In the genomic region with DNA sequence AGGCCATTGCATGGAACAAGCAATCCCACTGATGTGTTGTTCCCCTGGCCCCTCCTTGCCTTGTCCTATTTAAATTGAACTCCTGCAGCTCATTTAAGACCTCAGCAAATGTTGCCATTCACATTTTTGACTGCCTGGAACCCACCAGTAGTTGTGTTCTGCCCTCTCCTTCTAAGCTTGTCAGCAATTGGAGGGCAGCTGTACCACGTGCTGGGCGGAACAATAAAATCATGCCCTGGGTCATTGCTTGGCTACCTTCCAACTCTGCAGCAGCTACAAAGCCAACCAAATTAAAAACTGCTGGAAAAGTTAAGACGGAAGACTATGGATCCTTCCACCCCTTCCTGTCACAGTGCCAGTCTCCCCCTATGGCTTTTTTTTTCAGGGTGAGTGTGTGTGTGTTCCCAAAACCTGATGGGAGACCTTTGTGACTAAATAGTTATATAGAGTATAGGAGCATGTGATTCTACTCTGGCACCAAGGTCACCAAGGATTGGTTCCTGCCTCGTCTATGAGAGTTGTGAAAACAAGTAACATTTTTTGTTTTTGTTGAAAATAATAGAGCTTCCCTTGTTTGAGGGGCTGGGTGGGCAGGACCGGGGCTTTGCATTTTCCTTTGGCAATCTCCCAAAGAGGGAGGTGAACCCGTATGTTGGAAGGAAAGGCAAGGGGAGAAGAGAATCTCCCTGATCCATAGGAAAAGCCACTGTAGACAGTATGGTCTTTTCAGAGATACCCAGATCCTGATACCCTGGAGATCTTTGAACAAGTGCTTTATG, we compare ENCODE assay signal across 11 mouse cellular contexts.
DNase-seq lines count a peak whose midpoint lies in the region; ATAC-seq lines count a peak whose summit lies in the region.
"Had no signal": no experiment of that assay in that cellular context is flagged by ENCODE, and none has a peak within 500 bp of the region (broad histone marks: within the 10 kb centered on the region; RNA-seq: fewer than 3 reads in every experiment).

No protein-coding gene starts in this region.

- intact Hi-C loops in heart, postnatal 10 days (cut with DNase I), result no loop called here

- WGBS in forebrain, embryonic 13.5 days, result 30% methylated on average over 6 of the region's 6 CpGs
- 45% methylated on average over 6 of the region's 6 CpGs for WGBS in forebrain, embryonic 12.5 days
- 35% methylated on average over 6 of the region's 6 CpGs for WGBS in limb, embryonic 12.5 days
- WGBS in liver, embryonic 11.5 days, result 72% methylated on average over 6 of the region's 6 CpGs

- H3K27ac ChIP-seq in forebrain, embryonic 13.5 days, result no peak overlapping the region
- no peak overlapping the region for H3K27ac ChIP-seq in forebrain, embryonic 12.5 days
- H3K27ac ChIP-seq in limb, embryonic 12.5 days, result peak overlapping the region; percentile 83
- H3K27ac ChIP-seq in liver, embryonic 11.5 days (ENCODE audit: low read depth, low read length), result no peak overlapping the region

- 0 out of 2 replicates have a peak, but pooled peaks have one; percentile 45 for ATAC-seq in forebrain, embryonic 13.5 days
- no peak for ATAC-seq in forebrain, embryonic 12.5 days (ENCODE audit: low FRiP score)
- ATAC-seq in limb, embryonic 12.5 days (ENCODE audit: insufficient number of reproducible peaks, insufficient read depth, low FRiP score, low TSS enrichment, low read depth), result peak; percentile 83; the same call in 1 of the 2 replicates
- no peak for ATAC-seq in liver, embryonic 11.5 days (replicated peaks; ENCODE audit: low FRiP score)
- no peak for ATAC-seq in erythroid progenitor cell, adult 5-6 weeks (replicated peaks; ENCODE audit: low FRiP score, poor library complexity, severe bottlenecking)
- ATAC-seq: forebrain, embryonic 16.5 days had no signal

- no peaks in the 10 kb centered on the region for H3K9me3 ChIP-seq in forebrain, embryonic 13.5 days (replicated peaks)
- no peaks in the 10 kb centered on the region for H3K9me3 ChIP-seq in forebrain, embryonic 12.5 days
- no peaks in the 10 kb centered on the region for H3K9me3 ChIP-seq in limb, embryonic 12.5 days
- H3K9me3 ChIP-seq in liver, embryonic 11.5 days (ENCODE audit: control insufficient read depth, low read length), result no peaks in the 10 kb centered on the region

- H3K4me2 ChIP-seq in forebrain, embryonic 13.5 days, result no peak overlapping the region
- H3K4me2 ChIP-seq in forebrain, embryonic 12.5 days, result no peak overlapping the region
- no peak overlapping the region for H3K4me2 ChIP-seq in limb, embryonic 12.5 days
- no peak overlapping the region for H3K4me2 ChIP-seq in liver, embryonic 11.5 days

- no peak overlapping the region for H3K9ac ChIP-seq in forebrain, embryonic 13.5 days
- no peak overlapping the region for H3K9ac ChIP-seq in forebrain, embryonic 12.5 days
- no peak overlapping the region for H3K9ac ChIP-seq in limb, embryonic 12.5 days (replicated peaks)
- no peak overlapping the region for H3K9ac ChIP-seq in liver, embryonic 11.5 days (ENCODE audit: low read depth, low read length)

- peak; percentile 20 for DNase-seq in Muller cell, postnatal 12 days (ENCODE audit: inconsistent ontology term)
- peak; percentile 42 to 52 for DNase-seq in heart, postnatal 10 days
- DNase-seq in liver, embryonic 11.5 days (ENCODE audit: low spot score), result no peak
- DNase-seq in natural killer cell, adult 2 months (ENCODE audit: low spot score in 2 of 2), result no peak
- DNase-seq: liver had no signal

- peaks cover 7% of the 10 kb centered on the region; the same call in 1 of the 2 replicates for H3K27me3 ChIP-seq in forebrain, embryonic 13.5 days
- H3K27me3 ChIP-seq in forebrain, embryonic 12.5 days, result peaks cover 4% of the 10 kb centered on the region; the same call in 1 of the 2 replicates
- H3K27me3 ChIP-seq in limb, embryonic 12.5 days, result no peaks in the 10 kb centered on the region
- no peaks in the 10 kb centered on the region for H3K27me3 ChIP-seq in liver, embryonic 11.5 days (replicated peaks; ENCODE audit: control insufficient read depth, insufficient read depth, low read length)
- H3K27me3 ChIP-seq: CH12.LX had no signal

- H3K36me3 ChIP-seq in forebrain, embryonic 13.5 days (ENCODE audit: poor library complexity, severe bottlenecking), result no peaks in the 10 kb centered on the region
- no peaks in the 10 kb centered on the region for H3K36me3 ChIP-seq in forebrain, embryonic 12.5 days (replicated peaks)
- H3K36me3 ChIP-seq in limb, embryonic 12.5 days, result 0 out of 2 replicates have a peak, but pooled peaks cover 4% of the 10 kb centered on the region
- H3K36me3 ChIP-seq in liver, embryonic 11.5 days (ENCODE audit: control insufficient read depth, insufficient read depth, low read length), result no peaks in the 10 kb centered on the region

- H3K4me1 ChIP-seq in forebrain, embryonic 13.5 days, result peaks cover 19% of the 10 kb centered on the region
- peaks cover 5% of the 10 kb centered on the region for H3K4me1 ChIP-seq in forebrain, embryonic 12.5 days
- H3K4me1 ChIP-seq in limb, embryonic 12.5 days (replicated peaks), result peaks cover 27% of the 10 kb centered on the region
- H3K4me1 ChIP-seq in liver, embryonic 11.5 days (replicated peaks; ENCODE audit: control insufficient read depth, insufficient read depth, low read length), result no peaks in the 10 kb centered on the region

- H3K4me3 ChIP-seq in forebrain, embryonic 13.5 days, result no peak overlapping the region
- no peak overlapping the region for H3K4me3 ChIP-seq in forebrain, embryonic 12.5 days (replicated peaks)
- no peak overlapping the region for H3K4me3 ChIP-seq in limb, embryonic 12.5 days (replicated peaks)
- no peak overlapping the region for H3K4me3 ChIP-seq in liver, embryonic 11.5 days (ENCODE audit: low read depth, low read length)

Comparison
In these comparisons a context has a peak if more than half of its experiments do, and no peak if none do; other contexts are left out.
1. ATAC-seq: peak in forebrain, embryonic 13.5 days (single experiment) and limb, embryonic 12.5 days (single experiment); none in forebrain, embryonic 12.5 days (single experiment), liver, embryonic 11.5 days (single experiment) and erythroid progenitor cell, adult 5-6 weeks (single experiment).
2. DNase-seq: peak in Muller cell, postnatal 12 days (single experiment) and heart, postnatal 10 days (2 of 2); none in liver, embryonic 11.5 days (single experiment) and natural killer cell, adult 2 months (0 of 2).